Mouse (Mus musculus) layer of hippocampus, adult 11-12 months (tissue): ENCODE data around the gene Osbpl11.

Source experiments
- DNase-seq: peaks from one replicate; pipeline ENCODE4 v3.0.0; 2022; ENCODE audit warnings: low spot score

Gene Osbpl11

DNA sequence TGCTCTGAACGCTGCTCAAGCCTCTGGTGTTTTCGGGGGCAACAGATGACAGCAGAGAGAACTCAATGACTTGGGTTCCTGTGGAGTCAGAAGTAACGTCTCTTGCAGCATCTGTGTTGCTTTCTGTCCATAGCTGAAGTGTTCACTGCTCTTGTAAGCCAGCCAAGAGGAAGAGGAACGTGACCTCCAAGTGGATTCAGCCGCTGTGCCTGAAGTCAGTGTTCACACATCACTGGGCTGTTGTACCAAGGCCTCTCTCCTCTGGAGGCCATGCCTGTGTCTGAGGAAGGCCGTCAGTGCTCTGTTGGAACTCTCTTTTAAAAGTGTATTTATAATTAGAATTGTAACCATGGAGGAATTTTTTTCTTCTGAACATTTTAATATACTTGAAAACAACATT is 57.2 kb downstream of the Osbpl11 start:
- DNase-seq: no peak

DNA sequence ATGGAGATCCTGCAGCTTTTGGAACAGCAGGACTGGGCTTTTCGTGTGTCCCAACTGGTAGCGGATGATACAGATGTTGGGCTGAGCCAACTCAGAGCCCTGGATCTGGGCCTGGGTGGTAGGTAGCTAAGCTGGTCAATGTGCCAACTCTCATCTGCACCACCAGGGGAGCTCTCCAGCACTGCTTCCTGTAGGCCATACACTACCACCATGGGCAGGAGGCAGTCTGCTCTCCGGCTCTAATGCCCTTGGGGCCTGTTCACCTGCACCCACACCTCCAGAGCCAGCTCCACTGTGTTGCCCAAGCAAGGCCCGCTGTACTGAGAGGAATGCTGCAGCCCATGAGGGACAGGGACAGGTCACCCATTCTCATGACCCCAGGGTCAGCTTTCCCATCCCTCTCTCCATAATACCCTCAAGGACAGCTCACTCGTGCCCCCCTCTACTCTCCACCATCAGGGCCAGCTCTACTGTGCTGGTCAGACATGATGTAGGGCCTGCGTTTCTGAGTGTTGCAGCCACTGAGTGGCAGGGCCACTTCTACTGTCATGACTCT is 59.3 kb downstream of the Osbpl11 start:
- DNase-seq: no peak

DNA sequence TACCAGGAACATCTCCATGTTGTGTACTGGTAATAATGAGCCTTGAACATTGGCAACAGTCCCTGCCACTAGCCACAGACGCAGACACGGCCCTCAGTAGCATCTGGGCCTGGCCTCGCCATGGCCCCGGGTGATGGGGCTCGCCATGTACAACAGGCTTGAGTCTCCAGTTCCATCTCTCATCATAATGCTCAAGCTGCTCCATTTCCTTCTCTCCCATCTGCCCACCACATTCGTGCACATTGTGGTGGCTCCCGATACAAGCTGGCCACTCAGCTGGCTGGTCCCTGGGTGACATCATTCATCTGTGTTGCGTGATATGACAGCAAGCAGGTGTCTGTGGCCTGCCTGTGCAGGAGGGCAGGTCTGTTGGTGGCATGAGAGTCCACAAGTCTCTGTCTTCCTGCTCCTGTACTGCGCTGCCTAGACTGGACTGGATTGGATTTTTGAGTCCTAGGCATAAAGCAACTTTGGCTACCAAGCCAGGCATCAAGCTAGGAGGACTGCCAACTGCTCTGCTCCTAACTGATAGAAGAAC is 60.1 kb downstream of the Osbpl11 start:
- peak; percentile 19 for DNase-seq

DNA sequence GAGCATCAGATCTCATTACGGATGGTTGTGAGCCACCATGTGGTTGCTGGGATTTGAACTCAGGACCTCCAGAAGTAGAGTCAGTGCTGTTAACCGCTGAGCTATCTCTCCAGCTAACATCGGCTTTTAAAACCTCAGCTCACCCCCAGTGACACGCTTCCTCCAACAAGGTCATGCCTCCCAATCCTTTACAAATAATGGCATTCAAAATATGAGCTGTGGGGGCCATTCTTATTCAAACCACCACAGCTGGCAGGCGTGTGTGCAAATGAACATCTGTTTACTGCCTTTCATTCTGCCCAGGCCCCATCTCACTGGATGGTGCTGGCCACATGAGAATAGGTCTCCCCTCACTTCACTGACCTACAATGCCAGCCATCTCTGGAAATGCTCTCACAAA is 61.7 kb downstream of the Osbpl11 start:
- DNase-seq: no peak

DNA sequence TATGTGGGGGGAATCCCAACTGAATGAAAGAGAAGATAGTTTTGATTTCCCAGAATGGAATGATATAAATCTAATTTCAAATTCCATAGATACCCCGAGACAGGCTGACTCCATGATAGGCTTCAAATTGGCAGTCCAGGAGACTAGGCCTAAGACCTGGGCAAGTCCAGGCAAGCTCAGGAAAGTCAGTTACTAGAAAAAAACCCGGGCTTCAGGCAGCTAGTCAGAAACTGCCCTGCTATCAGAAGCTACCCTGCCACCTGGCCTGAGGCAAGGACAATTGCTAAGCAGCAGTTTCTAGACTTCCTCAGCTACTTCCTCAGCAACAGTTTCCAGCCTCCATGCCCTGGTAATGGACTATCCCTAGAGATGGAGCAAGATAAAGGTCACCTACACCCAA is 62.1 kb downstream of the Osbpl11 start:
- DNase-seq: no peak

DNA sequence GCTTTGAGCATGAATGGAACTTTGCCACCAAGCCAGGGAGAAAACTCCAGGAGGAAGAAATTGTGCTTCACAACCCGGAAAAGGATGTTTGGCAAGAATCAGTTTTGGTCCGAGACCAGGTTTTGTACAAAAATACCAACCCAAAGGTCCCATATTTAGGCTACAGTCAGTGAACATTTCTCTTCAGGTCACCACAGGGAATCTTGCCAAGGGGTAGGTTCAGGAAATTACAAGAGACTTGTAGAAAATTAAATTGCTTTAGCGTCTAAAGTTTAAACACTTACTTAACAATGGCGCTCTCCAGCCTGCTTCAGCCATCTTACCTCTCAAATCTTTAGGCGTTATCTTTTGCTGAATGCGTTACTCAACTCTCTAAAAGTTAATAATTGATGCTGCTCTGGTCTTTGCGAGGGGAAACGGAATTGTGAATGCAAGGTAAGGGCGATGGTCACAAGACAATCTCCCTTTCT is 65.8 kb downstream of the Osbpl11 start:
- no peak for DNase-seq

DNA sequence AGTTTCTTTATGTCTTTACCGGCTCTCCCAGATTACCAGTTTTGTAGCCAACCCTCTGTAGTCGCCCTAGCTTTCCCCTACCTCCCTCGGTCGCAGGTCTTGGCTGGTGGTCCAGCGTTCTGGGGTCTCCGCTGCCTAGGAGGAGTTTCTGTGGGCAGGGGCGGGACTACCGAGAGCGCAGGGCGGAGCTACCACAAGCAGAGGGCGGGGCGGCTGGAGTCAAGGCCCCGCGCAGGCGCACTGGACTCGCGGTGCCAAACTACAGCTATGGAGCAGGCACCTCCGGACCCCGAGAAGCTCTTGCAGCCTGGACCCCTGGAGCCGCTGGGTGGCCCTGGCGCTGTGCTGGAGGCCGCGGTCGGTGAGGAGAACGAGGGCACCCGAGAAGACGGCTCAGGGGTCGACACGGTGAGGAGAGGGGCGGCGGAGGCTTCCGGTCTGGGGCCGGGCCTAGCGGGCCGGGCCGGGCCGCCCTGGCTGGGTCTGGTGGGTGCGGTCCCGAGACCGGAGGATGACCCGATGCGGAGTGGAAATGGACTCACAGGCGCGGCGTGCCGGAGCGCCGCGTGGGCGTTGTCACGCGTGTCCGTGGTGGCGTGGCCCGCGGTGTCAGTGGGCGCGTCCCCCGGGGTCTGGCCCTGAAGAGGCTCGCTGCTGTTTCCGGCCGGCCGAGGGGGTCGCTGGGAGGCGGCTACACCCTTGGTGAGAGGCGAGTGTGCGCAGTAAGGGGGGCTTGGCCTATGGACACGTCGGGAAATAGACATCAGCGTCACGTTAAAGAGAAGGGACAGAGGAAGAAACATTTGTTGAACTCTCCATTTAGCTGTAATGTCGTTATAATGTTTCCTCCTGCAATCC is 66.6 kb downstream of the Osbpl11 start, which contains the start of gene Snx4:
Snx4 (plus strand) TSS at position 249 of the 858 bp plus-strand sequence.
- DNase-seq: peak; percentile 93

DNA sequence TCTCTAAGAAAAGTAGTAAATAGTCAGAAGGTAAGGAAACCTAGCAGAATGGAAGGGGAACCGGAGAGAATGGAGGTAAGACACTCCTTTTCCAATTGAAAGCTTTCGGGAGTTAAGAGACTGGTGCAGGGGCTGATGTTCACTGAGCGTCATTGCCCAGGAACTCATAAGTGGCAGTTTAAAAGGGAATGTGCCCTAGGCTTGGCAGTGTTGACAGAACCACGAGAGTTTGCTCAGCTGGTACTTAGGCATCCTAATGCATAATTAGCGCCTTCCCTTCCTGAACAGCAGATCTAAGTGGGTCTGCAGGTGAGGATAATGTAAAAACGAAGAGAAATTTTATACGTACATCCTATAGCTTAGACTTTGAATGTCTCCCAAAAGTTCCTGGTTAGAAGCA is 70.7 kb downstream of the Osbpl11 start:
- no peak for DNase-seq

DNA sequence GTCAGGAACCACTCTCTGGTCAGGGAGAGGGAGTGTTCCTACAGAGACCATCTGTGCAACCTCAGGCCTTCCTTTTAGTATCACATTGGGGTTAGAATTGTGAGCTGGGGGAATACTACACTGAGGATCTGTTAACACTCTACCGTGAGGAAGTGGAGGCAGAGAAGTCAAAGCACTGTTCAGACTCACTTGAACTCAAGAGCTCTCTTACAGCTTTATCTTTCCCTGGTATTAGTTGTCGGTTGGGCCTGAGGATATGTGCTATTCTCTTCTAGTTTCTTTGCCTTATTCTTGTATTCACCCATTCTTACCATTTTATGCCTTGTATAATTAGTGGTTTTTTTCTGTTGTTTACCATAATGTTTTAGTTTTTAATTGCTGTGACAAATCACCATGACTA is 73.7 kb downstream of the Osbpl11 start:
- DNase-seq: no peak

DNA sequence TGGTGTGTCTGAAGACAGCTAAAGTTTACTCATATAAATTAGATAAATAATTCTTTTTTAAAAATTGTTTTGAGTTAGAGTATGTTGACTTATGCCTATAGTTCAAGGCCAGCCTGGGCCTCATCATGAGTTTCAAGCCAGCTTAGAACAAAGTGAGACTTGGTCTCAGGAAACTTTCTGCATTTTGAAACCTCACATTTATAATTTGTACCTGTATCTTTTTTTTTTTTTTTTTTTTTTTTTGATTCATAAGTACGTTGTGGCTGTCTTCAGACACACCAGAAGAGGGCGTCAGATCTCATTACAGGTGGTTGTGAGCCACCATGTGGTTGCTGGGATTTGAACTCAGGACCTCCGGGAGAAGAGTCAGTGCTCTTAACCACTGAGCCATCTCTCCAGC is 75.0 kb downstream of the Osbpl11 start:
- DNase-seq: no peak

DNA sequence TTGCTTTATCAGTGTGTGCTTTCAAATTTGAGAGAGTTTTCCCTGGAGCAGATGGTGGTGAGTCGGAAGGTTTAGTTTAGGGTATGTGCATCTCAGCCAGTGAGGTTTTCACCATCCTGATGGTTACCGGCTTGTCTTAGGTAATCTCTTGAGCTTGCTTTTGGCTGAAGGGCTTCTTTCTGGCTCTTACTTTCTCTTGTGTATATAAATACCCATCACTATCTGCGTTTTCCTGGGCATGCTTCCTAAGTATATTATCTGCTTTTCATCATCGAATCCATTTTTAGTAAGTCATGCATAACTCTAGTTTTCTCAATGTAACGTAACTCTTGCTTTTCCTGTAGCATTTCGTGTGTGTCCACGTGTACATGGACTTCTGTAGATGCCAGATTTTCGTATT is 76.0 kb downstream of the Osbpl11 start:
- no peak for DNase-seq

DNA sequence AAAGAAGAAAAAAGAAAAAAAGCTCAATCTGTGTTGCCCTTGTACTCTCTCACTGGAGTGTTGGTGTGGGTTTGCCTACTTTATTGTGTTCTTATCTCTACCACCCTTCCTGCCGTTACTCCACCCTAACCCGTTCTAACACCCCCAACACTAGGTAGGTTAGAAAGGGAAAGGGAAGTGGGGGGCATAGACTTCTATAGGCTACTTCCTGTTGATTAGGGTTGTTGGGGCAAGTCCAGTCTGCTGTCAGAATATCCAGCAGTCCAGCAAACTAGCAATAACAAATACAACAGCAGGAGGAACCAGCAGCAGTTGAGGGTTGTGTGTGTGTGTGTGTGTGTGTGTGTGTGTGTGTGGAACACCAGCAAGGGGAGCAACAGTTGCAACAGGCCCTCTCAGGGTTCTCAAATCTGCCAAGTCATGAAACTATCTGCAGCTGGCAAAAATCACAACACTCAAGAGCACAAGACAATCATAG is 76.8 kb downstream of the Osbpl11 start:
- no peak for DNase-seq

DNA sequence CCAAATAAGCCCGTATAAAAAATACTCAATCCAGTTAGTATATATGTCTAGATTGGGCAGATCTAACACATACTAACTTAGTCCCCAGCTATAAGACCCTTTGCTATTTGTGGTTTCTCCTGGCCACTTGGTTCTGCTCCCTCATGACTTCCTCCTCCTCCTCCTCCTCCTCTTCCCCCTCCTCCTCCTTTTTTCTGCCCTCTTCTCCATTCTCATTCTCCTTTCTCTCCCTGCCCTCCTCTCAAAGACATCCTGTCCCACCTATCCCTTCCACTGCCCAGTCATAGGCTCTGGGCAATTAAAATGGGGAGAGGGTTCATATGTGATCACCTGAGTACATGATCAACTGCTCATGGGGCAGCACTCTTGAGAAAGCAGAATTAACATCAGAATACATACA is 77.2 kb downstream of the Osbpl11 start:
- no peak for DNase-seq

DNA sequence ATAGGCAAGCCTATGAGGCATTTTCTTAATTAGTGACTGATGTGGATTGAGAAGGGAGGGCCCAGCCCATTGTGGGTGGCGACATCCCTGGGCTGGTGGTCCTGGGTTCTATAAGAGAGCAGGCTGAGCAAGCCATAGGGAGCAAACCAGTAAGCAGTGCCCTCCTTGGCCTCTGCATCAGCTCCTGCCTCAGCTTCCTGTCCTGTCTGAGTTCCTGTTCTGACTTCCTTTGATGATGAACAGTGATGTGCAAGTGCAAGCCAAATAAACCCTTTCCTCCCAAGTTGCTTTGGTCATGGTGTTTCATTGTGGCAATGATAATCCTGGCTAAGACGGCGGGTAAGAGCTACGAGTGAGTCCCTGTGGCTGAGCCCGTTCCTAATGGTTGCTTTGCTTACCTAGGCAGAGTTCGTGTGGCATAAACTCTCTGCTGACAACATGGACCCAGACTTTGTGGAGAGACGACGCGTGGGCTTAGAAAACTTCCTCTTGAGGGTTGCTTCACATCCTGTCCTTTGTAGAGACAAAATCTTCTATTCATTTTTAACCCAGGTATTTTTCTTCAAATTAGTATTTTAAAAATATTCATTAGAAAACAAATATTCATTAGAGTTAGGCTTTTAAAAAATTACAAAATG is 82.9 kb downstream of the Osbpl11 start:
- DNase-seq: no peak

DNA sequence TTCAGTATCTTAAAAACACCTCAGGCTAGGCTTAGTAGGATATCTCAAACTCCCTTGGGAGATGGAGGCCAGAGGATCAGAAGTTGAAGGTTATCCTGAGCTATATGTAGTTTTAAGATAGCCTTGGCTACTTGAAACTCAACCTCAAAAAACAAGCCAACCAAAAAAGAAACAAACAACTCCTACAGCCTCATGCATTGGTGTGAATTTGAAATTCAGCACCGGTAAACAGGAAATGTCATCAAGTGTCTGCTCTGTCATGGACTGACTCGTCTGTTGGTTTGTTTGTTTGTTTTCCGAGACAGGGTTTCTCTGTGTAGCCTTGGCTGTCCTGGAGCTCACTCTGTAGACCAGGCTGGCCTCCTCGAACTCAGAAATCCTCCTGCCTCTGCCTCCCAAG is 87.0 kb downstream of the Osbpl11 start:
- no peak for DNase-seq

DNA sequence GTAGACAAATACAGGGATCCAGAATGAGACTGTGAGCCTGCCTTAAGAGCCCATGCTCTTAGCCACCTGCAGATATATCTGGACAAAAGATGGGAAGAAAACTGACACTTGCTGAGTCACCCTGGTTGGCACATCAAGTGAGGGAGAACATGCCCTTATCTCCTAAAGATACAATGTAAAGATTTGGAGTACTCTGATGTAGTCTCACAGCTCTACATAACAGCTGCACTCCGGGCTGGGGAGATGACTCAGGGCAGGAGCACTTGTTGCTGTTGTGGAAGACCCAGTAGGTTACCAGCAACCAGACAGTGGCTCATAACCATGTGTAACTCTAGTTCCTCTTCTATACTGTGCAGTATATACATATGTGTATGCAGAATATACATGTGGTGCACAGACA is 98.2 kb downstream of the Osbpl11 start:
- no peak for DNase-seq

DNA sequence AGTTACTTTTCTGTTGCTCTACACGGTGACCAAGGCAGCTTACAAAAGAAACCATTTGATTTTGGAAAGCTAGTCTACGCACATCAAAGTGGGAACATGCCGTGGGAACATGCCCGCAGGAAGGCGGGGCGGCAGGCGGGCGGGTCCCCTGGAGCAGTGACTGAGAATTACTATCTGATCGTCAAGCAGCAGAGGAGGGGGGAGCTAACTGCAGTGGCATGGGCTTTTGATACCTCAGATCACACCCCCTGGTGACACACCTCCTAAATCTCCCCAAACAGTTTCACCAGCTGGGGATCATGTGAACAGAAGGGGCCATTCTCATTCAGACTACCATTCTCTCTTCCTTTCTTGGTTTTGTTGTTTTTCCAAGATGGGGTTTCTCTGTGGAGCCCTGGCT is 103.7 kb downstream of the Osbpl11 start:
- no peak for DNase-seq

DNA sequence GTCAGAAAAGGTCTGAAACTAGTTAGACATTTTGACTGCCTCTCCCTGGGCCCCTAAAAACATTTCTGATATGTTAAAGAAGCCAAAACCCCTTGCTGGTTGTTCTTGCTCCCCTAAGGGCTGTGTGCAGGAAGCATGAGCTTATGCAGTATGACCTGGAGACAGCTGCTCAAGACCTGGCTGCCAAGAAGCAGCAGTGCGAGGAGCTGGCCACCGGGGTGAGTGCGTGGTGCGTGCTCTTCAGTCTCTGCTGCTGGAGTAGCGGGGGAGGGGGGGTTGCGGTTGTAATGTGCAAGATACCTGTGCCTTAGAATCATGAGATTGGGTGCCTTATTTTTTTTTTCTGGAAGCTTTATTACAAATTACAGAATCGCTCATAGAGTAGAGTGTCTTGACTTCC is 105.1 kb downstream of the Osbpl11 start:
- DNase-seq: no peak

DNA sequence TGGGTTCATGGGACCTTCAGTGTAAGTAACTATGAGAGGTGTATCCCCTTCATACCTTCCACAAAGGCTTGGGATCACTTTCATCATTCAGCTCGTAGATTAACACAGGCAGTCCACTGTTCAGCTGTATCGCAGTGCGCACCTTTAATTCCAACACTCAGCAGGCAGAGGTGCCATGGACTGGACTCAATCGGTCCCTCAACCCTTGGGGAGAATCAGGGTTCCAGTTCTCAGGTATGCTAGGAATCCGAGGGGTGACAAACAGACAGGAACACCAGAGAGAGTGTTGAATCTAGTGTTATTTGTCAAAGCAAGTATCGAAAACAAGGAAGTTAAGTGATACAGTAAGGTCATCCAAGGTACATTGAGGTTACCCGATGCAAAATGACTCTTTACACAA is 107.4 kb downstream of the Osbpl11 start:
- DNase-seq: no peak
